Mouse (Mus musculus) olfactory bulb, adult 2 months (tissue): Measurements from ENCODE around the gene Ggt6.

Experiments
- CTCF ChIP-seq: fragments of 200-500 bp; IDR thresholded peaks from 2 replicates; pipeline ENCODE4 v1.5.1; 2012; ENCODE audit warnings: low read depth, mild to moderate bottlenecking, low read length, moderate library complexity; ENCODE audit not compliant: insufficient read depth
- POLR2A ChIP-seq: fragments of 200-500 bp; IDR thresholded peaks from 2 replicates; pipeline ENCODE4 v1.6.1; 2012; ENCODE audit warnings: mild to moderate bottlenecking, low read depth, low read length, moderate library complexity; ENCODE audit not compliant: insufficient read depth

GRCm38 (mm10) chr11:72423686-72424085 is 11.6 kb upstream of the Ggt6 start:
- TF ChIP-seq POLR2A (no peak), CTCF (no peak)
